Mouse (Mus musculus): ENCODE results near the gene Pcyt2.
"Not testable (repeated sequence)": the region's sequence is repeated elsewhere in the genome, so short reads cannot be mapped to it uniquely, and the experiment has no call there.

Gene Pcyt2

DNA sequence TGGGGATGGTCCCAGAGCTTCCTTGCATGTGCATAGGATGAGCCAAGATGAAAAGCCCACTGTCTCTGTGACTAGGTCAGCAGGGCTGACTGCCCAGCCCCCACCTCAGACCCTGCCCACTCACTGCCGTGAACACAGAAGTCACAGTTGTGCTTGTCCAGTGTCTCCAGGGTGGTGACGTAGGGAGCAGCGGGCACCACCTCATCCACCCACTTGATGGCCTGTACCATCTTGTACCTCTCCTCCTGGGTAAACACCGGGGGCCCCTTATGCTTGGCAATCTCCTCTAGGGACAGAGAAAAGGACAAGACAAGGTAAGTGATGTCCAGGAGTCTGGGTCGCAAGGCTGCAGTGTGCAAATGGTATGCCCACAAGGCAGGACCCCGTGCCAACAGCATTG is 2.6 kb downstream of the Pcyt2 start:
- no peak for DNase-seq

DNA sequence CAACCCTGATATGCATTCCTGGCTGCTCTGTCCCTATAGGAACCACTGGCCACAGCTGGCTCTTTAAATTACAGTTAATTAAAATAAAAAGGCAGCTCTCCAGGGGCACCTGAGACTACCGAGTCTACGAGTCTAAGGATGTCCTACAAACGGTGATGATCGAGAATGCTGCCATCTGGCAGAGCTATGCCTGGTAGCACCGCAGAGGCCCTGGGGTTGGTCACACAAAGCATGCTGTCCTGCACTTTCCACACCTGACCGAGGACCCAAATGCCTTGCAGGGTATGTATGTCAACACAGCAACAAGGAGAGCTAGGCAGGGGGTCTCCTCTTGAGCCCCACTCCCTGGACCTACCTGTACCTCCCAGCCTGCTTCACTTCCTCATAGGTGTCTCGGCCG is 3.8 kb downstream of the Pcyt2 start:
- DNase-seq = no peak

- DNase-seq = no peak
These were observed 4.2 kb downstream of the Pcyt2 start for GRCm38 (mm10) chr11:120613481-120613972.

DNA sequence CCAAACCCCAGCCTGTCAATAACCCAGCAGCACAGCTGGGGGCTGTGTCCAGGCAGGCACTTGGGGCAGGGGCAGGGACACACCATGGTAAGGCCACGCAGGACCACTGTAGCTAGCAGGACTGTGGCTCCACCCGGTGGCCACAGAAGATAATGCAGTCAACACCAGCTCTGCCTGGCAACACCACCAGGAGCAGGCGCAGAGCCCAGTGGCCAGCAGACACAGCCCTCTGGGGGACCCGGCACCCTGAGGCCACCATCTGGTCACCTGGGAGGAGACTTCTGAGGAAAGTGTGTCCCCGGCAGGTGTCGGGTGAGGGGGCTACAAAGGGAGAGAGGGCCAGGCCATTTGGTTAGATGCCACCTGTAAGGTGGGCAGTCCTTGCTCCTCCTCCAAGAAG is 5.0 kb downstream of the Pcyt2 start:
- DNase-seq = peak; percentile 93

DNA sequence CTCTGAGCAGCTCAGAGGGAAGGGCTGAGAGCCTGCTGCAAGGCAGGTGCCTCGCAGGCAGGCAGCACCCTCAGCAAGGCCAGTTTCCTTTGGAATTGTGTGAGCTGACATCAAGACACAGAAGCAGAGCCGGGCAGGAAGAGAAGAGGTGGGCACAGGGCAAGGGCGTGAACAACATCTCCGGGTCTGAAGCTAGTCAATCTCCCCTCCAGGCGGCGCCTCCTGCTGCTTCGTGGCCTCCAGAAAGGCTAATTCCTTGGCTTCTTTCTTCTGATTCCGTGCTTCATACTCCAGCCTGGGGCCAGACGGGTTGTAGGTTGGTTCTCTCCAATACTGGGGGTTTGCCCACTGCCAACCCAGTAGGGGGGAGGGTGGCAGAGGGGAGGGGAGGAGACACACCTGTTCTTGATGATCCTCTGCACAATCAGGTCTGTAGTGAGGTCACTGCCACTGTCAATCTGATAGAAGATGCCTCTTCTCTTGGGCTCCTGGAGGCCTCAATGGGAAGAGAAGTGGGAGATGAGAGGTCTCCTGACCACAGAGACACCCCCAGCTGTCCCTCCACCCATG is 7.2 kb downstream of the Pcyt2 start:
- DNase-seq = no peak

DNA sequence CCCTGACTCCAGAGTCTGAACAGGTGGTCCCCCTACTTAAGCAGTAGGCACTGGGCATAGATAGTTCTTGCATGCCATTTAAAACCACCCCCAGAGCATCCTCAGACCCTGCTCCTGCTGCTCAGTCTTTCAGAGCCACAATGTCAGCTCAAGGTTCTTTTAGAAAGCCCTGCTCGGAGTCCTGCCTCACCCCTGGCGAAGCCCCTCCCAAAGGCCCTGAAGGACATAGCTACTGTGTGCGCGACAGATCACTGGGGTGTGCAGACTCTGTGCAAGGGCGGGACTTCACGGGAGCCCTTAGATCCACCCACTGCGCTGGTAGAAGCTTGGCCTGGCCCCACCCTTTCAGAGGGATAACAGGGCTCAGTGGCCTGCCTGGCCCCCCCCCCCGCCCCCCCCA is 8.5 kb downstream of the Pcyt2 start:
- DNase-seq = no peak

DNA sequence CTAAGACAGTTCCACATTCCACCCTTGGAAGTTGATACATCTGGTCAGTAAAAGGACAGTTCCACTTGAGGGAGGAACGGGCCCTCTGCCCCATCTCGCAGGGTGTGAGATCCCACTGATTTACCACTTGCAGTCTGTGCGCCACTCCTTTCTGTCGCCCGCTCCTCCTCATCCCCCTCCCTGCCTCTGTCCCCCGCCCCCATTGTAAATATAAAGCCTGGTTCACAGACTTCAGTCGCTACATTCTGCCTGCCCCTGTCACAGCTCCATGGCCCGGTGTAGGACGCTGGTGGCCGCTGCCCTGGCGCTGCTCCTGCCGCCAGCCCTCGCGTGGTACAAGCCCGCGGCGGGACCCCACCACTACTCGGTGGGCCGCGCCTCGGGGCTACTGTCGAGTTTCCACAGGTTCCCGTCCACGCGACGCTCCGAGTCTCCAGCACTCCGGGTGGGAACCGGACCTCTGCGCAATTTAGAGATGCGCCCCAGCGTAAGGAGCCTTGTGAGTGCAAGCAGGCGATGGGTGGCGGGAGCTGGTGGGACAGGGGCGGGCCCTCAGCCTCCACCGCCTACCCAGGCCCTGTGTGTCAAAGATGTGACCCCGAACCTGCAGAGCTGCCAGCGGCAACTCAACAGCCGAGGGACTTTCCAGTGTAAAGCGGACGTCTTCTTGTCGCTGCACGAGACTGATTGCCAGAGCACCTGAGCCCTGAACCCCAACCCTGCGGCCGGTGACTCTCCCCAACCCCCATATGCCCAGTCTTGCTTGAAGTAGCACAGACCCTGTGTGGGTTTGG is 9.3 kb downstream of the Pcyt2 start, which contains the start of gene Npb:
TSS of gene Npb (plus strand) at position 237 of the 794 bp plus-strand sequence.
- DNase-seq = no peak

GRCm38 (mm10) chr11:120606764-120607163 is 11.0 kb downstream of the Pcyt2 start:
- no peak for DNase-seq

DNA sequence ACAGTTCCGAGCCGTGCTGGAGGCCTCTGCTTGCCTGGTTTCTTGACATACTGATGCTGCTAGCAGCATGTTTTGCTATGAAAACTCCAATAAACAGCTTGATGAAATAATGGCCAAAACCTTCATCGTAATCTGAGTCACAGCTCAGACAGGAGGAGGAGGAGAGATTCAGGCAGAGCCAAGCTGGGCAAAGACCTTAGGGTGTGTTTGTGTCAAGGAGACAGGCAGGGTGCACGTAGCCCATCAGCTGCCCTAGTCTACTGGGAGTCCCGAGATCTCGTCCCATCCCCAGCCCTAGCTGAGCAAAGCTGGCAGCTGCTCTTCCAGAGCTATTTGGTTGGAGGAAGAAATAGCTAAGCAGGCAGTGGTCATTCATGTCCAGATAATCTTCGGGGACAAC is 12.1 kb downstream of the Pcyt2 start:
- DNase-seq = no peak

DNA sequence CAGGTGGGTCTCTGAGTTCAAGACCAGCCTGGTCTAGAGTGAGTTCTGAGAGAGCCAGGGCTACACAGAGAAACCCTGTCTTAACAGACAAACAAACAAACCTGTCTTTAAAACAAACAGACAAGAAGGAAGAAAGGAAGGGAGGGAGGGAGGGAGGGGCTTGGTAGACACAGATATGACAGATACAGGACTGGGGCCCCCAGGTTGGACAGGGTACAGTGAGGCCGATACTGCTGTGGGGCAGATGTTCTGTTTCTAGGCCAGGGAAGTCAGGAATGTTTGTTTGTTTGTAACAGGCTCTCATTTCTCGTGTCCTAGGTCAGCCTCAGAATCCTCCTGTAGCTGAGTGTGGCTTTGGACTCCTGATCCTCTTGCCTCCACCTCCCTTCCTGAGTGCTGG is 14.2 kb downstream of the Pcyt2 start:
- DNase-seq = no peak

- DNase-seq = no peak
These were observed 17.0 kb downstream of the Pcyt2 start for GRCm38 (mm10) chr11:120600716-120601115.

DNA sequence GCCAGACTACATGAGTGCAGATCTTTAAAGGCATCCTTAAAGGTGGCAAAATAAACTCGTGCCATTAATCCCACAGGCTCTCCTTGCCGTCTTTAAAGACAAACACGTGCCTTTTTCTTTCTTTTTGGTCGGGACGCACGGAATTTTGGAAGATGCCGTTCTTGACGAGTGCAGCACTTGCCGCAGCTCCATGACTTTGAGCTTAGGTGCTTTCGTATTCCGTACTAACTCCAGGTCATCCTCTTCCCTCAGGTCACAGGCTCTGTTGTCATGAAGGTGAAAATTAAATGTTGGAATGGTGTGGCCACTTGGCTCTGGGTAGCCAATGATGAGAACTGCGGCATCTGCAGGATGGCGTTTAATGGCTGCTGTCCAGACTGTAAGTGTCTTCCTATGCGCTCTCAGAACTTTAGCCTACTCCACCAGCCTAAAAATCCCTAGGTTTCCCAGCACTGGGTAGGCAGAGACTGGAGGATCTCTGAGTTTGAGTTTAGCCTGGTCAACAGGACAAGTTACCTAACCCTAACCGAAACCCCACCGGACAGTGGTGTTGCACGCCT is 18.7 kb downstream of the Pcyt2 start:
- no peak for DNase-seq

- DNase-seq = peak; percentile 90
These were observed 19.3 kb downstream of the Pcyt2 start, which contains the start of the genes Alyref and Anapc11 for GRCm38 (mm10) chr11:120598283-120598989. TSS of gene Alyref (minus strand) at chr11:120598365. TSS of gene Anapc11 (plus strand) at chr11:120598421.

DNA sequence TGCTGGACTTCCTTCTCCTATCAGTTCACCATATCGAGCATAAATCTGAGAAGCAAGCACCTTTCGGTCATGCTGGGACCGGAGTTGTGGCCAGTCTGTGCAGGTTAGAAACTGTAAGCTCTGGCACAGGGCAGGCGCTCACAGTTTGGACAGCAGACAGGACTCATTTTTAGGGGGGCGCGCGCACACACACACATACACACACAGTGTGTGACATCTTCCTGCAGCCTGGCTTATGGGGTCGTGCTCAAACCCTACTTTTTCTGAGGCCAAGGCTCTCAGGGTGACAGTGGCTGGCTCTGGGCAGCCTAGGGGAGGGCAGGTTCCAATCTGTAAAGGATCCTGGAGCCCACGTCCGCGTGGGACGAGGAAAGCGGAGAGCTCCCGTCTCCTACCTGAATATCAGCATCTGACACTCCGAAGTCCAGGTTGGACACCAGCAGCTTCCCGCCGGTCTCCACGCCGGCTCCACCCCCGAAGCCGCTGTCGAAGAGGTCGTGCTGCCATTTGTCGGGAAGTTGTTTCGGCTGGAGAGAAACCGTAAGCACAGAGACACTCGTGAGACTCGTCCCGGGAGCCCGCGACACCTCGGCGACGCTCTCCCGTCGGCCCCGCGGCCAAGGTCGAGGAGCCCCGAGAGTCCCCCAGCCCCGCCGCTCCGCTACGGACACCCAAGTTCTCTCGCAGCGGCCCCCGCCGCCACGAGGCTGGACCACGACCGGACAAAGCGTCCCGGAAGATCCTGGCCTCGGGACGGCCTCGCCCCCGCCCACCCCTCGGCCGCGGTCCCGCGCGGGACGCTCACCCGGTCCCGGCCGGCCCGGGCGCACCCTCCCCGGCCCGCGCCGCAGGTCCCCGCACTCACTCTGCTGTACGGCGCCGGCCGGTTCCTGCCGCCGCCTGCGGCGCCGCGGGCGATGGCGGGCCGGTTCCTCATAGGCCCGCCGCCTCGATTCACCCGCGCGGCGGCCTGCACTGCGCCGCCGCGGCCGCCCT is 20.2 kb downstream of the Pcyt2 start:
- DNase-seq = no peak

- DNase-seq = no peak
These were observed 29.2 kb downstream of the Pcyt2 start for GRCm38 (mm10) chr11:120588531-120588930.

DNA sequence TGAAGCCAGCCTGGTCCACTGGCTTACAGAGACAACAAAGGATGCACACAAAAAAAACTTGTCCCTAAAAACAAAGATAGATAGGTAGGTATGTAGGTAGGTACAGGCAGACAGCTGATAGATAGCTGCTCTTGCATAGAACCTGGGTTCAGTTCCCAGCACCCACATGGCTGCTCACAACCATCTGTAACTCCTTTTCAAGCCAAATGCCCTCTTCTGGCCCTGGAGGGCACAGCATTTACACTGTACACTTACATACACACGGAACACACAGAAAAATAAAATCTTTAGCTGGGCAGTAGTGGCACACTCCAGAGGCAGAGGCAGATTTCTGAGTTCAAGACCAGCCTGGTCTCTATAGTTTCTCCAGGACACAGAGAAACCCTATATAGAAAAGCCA is 33.8 kb downstream of the Pcyt2 start:
- DNase-seq = no peak

DNA sequence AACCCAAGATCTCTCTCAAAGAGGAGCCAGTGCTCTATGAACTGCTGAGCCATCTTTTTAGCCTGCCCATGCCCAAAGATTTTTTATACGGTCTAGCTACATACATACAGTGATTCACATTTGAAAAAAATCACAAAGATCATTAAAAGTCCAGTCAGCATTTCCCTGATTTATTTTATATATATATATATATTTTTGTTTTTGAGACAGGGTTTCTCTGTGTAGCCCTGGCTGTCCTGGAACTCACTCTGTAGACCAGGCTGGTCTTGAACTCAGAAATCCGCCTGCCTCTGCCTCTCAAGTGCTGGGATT is 34.8 kb downstream of the Pcyt2 start:
- DNase-seq = not testable (repeated sequence)

DNA sequence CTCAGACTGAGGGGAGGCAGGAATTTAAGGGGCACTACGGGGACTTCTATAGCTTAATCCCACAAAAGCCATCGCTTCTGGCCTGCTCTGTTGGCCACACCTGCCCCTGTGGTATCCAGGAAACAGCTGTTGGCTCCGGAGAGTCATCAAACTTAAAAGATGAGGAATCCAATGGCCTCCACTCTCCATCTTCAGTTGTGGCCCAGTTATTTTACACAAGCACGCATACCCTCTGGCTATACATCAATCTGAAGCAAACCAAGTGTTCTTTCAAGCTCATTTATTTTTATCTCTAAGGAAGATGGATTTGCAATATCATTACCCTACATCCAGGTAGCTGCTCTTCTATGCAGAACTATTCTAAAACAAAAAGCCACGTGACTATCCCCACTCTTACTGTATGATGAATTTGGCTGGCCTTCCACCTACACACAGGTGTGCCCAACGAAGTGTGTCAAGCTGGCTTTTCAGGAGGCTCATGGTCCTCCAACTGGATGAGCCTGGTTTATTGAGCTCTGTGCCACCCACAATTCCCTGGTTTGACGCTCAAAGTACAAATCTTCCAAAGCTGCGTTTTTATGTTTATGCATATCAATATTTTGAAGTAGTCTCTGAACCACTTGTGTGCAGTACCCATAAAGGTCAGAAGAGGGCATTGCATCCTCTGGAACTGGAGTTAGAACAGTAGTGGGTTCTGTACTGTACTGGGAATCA is 35.3 kb downstream of the Pcyt2 start:
- DNase-seq = no peak

DNA sequence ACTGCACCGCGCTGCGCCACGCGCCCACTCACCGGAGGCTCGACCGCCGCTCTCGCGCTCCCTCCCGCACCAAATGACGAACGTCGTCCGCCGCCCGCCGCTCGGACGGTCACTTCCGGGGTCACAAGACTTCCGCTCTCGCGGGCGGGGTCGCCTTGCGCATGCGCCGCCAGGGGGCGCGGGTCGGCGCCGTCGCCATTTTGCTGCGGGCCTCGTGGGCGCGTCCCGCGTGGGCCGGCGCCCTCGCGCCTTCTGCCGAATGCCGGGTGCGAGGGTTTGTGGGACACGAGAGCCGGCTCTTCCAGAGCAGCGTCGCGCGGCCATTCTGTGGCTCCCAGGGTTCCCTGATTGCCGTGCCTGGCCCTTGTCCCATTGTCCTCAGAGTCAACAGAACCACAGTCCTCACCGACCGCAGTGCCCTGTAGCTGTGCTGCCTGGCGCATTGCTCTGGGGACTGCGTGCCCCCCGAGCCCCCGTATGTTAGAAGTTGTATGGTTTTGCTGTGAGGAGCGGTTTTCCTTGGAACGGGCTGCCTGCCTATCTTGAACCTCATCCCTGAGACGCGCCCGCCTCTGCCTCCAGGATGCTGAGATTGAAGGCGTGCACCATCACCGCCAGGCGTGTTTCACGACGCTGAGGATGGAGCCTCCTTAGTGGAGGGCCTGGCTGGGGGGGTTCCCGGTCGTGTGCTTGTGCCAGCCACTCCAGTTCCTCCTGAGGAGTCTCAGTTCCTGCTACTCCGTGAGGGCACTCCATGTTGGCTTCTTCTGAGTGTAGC is 36.1 kb downstream of the Pcyt2 start, which contains the start of gene Arhgdia:
TSS of gene Arhgdia (minus strand) at position 135 of the 778 bp plus-strand sequence.
- peak; percentile 85 for DNase-seq

DNA sequence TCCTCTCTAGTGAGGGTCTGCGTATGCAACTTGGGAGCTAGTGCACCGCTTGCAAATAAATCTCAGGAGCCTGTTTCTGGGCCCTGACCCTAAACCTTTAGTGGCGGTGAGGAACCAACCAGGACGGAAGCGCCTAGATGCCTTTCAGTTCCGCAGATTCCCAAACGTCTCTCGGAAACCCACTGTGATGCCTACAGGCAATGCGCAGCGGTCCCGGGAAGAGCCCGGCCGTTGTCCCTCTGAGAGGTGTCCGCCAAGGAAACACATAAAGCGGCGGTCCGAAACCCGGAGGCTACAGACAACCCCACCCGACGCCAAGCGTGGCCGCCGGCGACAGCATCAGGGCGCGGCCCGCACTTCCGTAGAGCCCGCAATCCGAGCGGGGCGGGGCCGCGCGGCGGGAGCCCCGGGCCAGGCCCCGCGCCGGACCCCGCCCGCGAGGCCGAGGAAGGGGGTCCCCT is 36.8 kb downstream of the Pcyt2 start:
- no peak for DNase-seq

- no peak for DNase-seq
These were observed 37.5 kb downstream of the Pcyt2 start for GRCm38 (mm10) chr11:120580190-120580589.
